Mouse (Mus musculus) forebrain, postnatal 0 days (tissue): ENCODE results near the gene Trmt112. TPM values are rescaled to one million over a fixed set of nuclear protein-coding genes. Genes with fewer than 3 reads are reported as not detected.

Experiments
- ATAC-seq: fragments of 200-750 bp; cut with Nextera tagmentation; 2 replicates; pipeline ENCODE4 v1.8.0; 2017; ENCODE audit warnings: mild to moderate bottlenecking, moderate library complexity
- DNase-seq: peaks from one replicate; pipeline ENCODE4 v3.0.0-alpha.2; 2015
- H3K27ac ChIP-seq: fragments of 300-500 bp; sonication (generic); 2 replicates; pipeline ENCODE4 v1.5.1; 2014; ENCODE audit warnings: low read depth, mild to moderate bottlenecking, antibody characterized with exemption, low read length, moderate library complexity, mixed read lengths
- H3K27me3 ChIP-seq: fragments of 300-500 bp; sonication (generic); 2 replicates; pipeline ENCODE4 v1.6.1; 2014; ENCODE audit warnings: mild to moderate bottlenecking, low read length, mixed read lengths; ENCODE audit not compliant: insufficient read depth
- H3K36me3 ChIP-seq: fragments of 300-500 bp; sonication (generic); 2 replicates; pipeline ENCODE4 v1.6.1; 2014; ENCODE audit warnings: mild to moderate bottlenecking, moderate library complexity; ENCODE audit not compliant: insufficient read depth
- H3K4me1 ChIP-seq: fragments of 300-500 bp; sonication (generic); 2 replicates; pipeline ENCODE4 v1.6.1; 2014; ENCODE audit warnings: antibody characterized with exemption; ENCODE audit not compliant: insufficient read depth
- H3K4me2 ChIP-seq: fragments of 300-500 bp; sonication (generic); 2 replicates; pipeline ENCODE4 v1.6.1; 2014; ENCODE audit warnings: low read depth, mild to moderate bottlenecking, moderate library complexity
- H3K4me3 ChIP-seq: fragments of 300-500 bp; sonication (generic); 2 replicates; pipeline ENCODE4 v1.5.1; 2014; ENCODE audit warnings: low read depth, low read length, mixed read lengths
- H3K9ac ChIP-seq: fragments of 300-500 bp; sonication (generic); 2 replicates; pipeline ENCODE4 v1.6.1; 2014; ENCODE audit warnings: mild to moderate bottlenecking
- H3K9me3 ChIP-seq: fragments of 300-500 bp; sonication (generic); 2 replicates; pipeline ENCODE4 v1.6.1; 2016; ENCODE audit warnings: low read length
- CTCF ChIP-seq: sonication (generic); IDR thresholded peaks from 2 replicates; pipeline ENCODE4 v1.5.1; 2016; ENCODE audit warnings: antibody characterized with exemption, control low read depth, low read depth
- WGBS: fragments of 180-500 bp; shearing (Covaris S2); extraction: QIAGEN DNeasy Blood & Tissue Kit; methylation state at CpG from one replicate; pipeline ENCODE4 v1.1.7; 2014; 5-methylcytosine and 5-hydroxymethylcytosine counted together
- polyA plus RNA-seq: library from polyadenylated mRNA; unstranded; fragments of >200 nt; fragmentation: Nextera tagmentation; extraction: Ambion mirVana; gene quantifications from 2 replicates; pipeline ENCODE4 v1.2.1, GENCODE M21; 2015
- total RNA-seq: library from RNA; depleted of rRNA; stranded (reverse); fragments of >200 nt; gene quantifications from 2 replicates; pipeline ENCODE4 v1.2.3, GENCODE M21; 2014

Gene Trmt112
- total and polyA plus RNA-seq, 2 experiments from 2014 or later = 52.3 to 102 TPM

DNA sequence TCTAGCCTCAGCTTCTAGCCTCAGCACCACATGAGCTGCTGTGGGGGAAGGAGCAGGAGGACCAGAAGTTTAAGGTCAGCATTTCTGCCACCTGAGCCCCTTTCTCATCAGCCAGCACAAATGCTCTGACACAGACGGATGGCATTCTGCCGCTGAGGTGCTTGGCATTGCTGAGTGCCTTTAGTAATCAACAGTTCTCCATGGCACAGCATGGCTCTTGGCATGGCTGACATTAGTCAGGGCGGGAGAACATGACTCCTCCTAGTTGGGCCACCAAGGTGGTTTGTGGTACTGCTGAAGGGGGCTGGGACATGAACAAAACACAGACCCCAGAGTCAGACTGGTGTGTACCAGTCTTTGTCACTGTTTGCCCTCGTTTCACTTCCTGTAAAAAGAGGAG, 38.7 kb downstream of the Trmt112 start:
- H3K4me3 ChIP-seq = no peak overlapping the region
- DNase-seq (no peak), ATAC-seq (no peak)
- 75% methylated on average over 4 of the region's 4 CpGs for WGBS
- peaks cover 12% of the 10 kb centered on the region for H3K4me1 ChIP-seq
- no peak overlapping the region for H3K27ac ChIP-seq
- TF ChIP-seq CTCF = no peak
- H3K9ac ChIP-seq = no peak overlapping the region
- H3K36me3 ChIP-seq = peaks cover 14% of the 10 kb centered on the region; the same call in 1 of the 2 replicates
- no peaks in the 10 kb centered on the region for H3K27me3 ChIP-seq
- H3K4me2 ChIP-seq = no peak overlapping the region
- no peaks in the 10 kb centered on the region for H3K9me3 ChIP-seq

DNA sequence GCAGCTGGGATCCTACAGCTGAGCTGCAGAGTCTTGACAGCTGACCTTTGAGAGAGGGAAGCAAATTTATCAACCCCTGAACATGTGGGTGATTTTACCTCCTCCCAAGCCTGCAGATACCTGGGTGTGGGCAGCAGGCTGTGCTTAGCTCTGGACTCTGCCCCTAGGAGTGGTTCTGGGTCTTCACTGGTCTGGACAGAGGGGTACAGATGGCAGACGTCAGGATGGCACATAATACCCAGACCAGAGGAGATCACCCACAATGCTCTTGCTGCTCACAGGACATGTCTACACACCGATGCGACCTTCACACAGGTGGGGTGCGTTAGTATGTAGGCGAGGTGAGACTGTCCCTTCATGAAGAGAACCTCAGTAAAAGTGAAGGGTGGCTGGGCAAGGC, 40.0 kb downstream of the Trmt112 start:
- 94% methylated on average over 5 of the region's 5 CpGs for WGBS
- Histone ChIP-seq H3K27me3 (no peaks in the 10 kb centered on the region), H3K36me3 (peaks cover 14% of the 10 kb centered on the region; the same call in 1 of the 2 replicates), H3K4me1 (peaks cover 12% of the 10 kb centered on the region; the same call in 1 of the 2 replicates), H3K4me3 (no peak overlapping the region), H3K4me2 (no peak overlapping the region), H3K27ac (no peak overlapping the region), H3K9ac (no peak overlapping the region), H3K9me3 (no peaks in the 10 kb centered on the region)
- TF ChIP-seq CTCF = no peak
- DNase-seq (no peak), ATAC-seq (no peak)

DNA sequence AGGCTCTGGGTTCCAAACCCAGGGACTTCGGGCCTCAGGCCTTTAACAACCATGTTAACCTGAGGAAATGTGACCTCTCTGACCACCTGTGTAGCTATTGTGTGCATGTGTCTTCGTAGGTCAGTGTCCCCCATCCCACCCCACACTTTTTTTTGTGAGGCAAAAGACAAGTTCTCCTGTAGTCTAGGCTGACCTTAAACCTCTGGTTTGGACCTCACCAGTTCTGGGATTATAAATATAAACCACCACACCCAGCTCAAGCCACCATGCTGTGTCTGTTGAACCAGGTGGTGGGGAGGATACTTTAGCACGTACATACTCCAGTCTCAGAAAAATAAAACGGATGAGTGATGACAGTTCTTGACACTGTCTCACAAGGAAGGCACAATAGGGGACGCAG, 40.5 kb downstream of the Trmt112 start:
- no peak for TF ChIP-seq CTCF
- Histone ChIP-seq H3K27ac (no peak overlapping the region), H3K9ac (peak overlapping the region; percentile 62; the same call in 1 of the 2 replicates), H3K4me2 (peak overlapping the region; percentile 92), H3K4me3 (peak overlapping the region; percentile 46), H3K9me3 (no peaks in the 10 kb centered on the region), H3K4me1 (peaks cover 12% of the 10 kb centered on the region; the same call in 1 of the 2 replicates), H3K27me3 (no peaks in the 10 kb centered on the region), H3K36me3 (peaks cover 14% of the 10 kb centered on the region; the same call in 1 of the 2 replicates)
- WGBS = 57% methylated on average over 5 of the region's 5 CpGs
- DNase-seq = no peak
- ATAC-seq = no peak

DNA sequence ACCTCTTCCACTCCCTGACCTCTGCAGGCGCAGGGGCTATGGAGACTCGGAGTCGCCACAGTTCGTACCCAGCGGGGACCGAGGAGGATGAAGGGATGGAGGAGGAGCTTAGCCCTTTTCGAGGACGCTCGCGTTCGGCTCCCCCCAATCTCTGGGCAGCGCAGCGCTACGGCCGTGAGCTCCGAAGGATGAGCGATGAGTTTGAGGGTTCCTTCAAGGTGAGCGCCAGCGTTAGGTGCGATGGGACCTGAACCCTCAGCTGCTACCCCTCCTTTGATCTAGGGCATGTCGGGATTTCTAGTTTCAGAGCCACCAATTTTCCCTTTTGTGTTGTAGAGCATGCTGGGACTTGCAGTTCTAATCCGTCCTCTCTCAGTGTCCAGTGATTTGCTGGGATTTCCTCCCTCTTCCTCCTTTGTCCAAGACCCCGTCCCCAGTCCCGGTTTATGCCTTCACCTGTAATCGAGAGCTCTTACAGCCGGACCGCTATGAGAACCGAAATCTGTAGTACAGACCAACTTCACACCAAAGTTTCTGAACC, 41.2 kb downstream of the Trmt112 start:
- Histone ChIP-seq H3K27me3 (no peaks in the 10 kb centered on the region), H3K27ac (peak overlapping the region; percentile 79), H3K36me3 (peaks cover 14% of the 10 kb centered on the region; the same call in 1 of the 2 replicates), H3K4me1 (peaks cover 12% of the 10 kb centered on the region; the same call in 1 of the 2 replicates), H3K9me3 (no peaks in the 10 kb centered on the region), H3K4me3 (peak overlapping the region; percentile 46), H3K9ac (peak overlapping the region; percentile 62), H3K4me2 (peak overlapping the region; percentile 92)
- 2% methylated on average over 28 of the region's 28 CpGs for WGBS
- DNase-seq = peak; percentile 78
- no peak for TF ChIP-seq CTCF
- peak; percentile 60 for ATAC-seq

DNA sequence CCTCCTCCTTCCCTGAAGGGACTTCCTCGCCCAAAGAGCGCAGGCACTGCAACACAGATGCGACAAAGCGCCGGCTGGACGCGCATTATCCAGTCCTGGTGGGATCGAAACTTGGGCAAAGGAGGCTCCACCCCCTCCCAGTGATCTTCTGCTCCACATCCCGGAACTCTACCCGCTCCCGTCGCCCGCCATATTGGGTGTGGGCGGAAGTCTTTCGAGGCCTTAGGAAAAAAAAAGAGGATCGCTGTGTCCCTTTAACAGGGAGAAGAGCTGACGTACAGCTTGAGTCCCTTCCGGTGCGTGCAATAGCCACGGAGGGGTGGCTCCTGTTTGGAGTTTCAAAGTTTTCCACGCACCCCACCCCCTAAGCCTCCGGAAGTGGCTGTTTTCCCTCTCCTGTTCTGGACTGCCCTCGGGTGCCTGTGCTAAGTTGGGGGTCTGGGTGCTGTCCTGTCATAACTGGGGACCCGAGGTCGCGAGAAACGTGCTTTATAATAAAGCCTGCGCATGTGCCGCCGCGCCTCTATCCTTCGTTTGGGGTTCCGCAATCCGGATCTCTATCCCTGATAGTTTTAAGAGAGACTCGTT, 42.0 kb downstream of the Trmt112 start:
- WGBS = under 1% methylated on average over 35 of the region's 35 CpGs
- H3K9me3 ChIP-seq = no peaks in the 10 kb centered on the region
- peak overlapping the region; percentile 62 for H3K9ac ChIP-seq
- no peaks in the 10 kb centered on the region for H3K27me3 ChIP-seq
- no peak; the same call in 1 of the 2 replicates for TF ChIP-seq CTCF
- H3K4me2 ChIP-seq = peak overlapping the region; percentile 92
- DNase-seq (peak; percentile 94), ATAC-seq (peak; percentile 92)
- H3K36me3 ChIP-seq = peaks cover 7% of the 10 kb centered on the region; the same call in 1 of the 2 replicates
- H3K4me3 ChIP-seq = peak overlapping the region; percentile 46
- H3K4me1 ChIP-seq = peaks cover 12% of the 10 kb centered on the region; the same call in 1 of the 2 replicates
- H3K27ac ChIP-seq = peak overlapping the region; percentile 79

DNA sequence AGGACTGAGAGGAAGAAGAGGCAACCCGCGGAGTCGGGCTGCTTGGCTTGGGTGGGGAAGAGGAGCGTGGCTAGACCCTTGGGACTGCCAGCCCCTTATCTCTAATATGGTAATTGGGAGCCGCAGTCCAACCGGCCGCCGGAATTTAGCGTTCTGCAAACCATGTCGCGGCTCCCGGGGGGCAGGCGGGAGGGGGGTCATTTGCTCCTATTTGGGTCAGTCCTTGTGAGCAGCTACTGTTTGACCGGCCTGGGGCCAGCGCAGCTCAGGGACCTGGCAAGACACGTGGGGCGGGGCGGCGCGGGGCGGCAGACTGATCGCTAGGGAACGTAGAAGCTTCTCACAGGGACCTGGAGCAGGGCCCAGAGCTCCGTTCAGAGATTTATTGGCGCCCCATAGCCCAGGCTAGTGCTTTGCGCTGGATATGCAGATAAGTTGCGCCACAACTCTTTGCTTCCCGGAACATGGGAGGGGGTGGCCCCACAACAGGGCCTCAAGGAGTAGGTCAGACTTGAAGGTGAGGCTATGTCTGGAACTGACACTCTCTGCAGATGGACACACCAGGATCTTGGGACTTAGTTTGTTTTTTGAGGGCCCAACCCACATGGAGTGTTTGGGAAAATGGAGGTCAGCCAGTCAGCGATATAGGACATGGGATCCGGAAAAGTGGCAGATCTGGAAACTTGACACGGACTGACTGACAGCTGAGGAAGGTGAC, 42.7 kb downstream of the Trmt112 start:
- ATAC-seq = peak; percentile 44
- peak; percentile 70 for DNase-seq
- Histone ChIP-seq H3K27me3 (no peaks in the 10 kb centered on the region), H3K36me3 (peaks cover 3% of the 10 kb centered on the region; the same call in 1 of the 2 replicates), H3K4me3 (peak overlapping the region; percentile 46), H3K4me1 (peaks cover 12% of the 10 kb centered on the region; the same call in 1 of the 2 replicates), H3K4me2 (peak overlapping the region; percentile 92), H3K27ac (peak overlapping the region; percentile 79), H3K9ac (peak overlapping the region; percentile 58), H3K9me3 (no peaks in the 10 kb centered on the region)
- WGBS = 2% methylated on average over 31 of the region's 31 CpGs
- TF ChIP-seq CTCF = no peak
